Mouse (Mus musculus) MEL (cell line): ENCODE results near the gene Bfar.

Experiments
- CTCF ChIP-seq, 3 experiments: IDR thresholded peaks in 2 of 3; conservative IDR thresholded peaks in 1 of 3; 2 replicates each; pipeline ENCODE4 v1.5.1; 2011 to 2012; ENCODE audit warnings: low read length in 3 of 3, low read depth in 2 of 3, mild to moderate bottlenecking in 2 of 3, improper control_type of control experiment in 1 of 3, inconsistent platforms in 1 of 3, mixed read lengths in 1 of 3, moderate library complexity in 1 of 3; ENCODE audit not compliant: control insufficient read depth in 1 of 3, insufficient read depth in 1 of 3, poor library complexity in 1 of 3, severe bottlenecking in 1 of 3
- E2F4 ChIP-seq: IDR thresholded peaks from 2 replicates; pipeline ENCODE4 v1.6.1; 2011; ENCODE audit warnings: low read depth, low read length, improper control_type of control experiment, borderline replicate concordance
- EP300 ChIP-seq, 2 experiments: IDR thresholded peaks; 2 replicates each; pipeline ENCODE4 v1.6.1; 2011; ENCODE audit warnings: improper control_type of control experiment in 2 of 2, low read length in 2 of 2, low read depth in 1 of 2, mild to moderate bottlenecking in 1 of 2
- ETS1 ChIP-seq: IDR thresholded peaks from 2 replicates; pipeline ENCODE4 v1.6.1; 2012; ENCODE audit warnings: low read depth, mild to moderate bottlenecking, inconsistent platforms, low read length, improper control_type of control experiment, moderate library complexity
- GATA1 ChIP-seq: IDR thresholded peaks from 2 replicates; pipeline ENCODE4 v1.6.1; 2011; ENCODE audit warnings: low read depth, low read length, improper control_type of control experiment
- MAFK ChIP-seq: IDR thresholded peaks from 2 replicates; pipeline ENCODE4 v1.6.1; 2011; ENCODE audit warnings: low read depth, mild to moderate bottlenecking, low read length, improper control_type of control experiment, borderline replicate concordance
- MAZ ChIP-seq: IDR thresholded peaks from 2 replicates; pipeline ENCODE4 v1.6.1; 2012; ENCODE audit warnings: low read depth, mild to moderate bottlenecking, inconsistent platforms, low read length, improper control_type of control experiment
- NELFE ChIP-seq: IDR thresholded peaks from 2 replicates; pipeline ENCODE4 v1.6.1; 2011; ENCODE audit warnings: low read depth, low read length, improper control_type of control experiment
- POLR2A ChIP-seq, 2 experiments: IDR thresholded peaks; 2 replicates each; pipeline ENCODE4 v1.6.1; 2011 to 2012; ENCODE audit warnings: low read length in 2 of 2, mild to moderate bottlenecking in 2 of 2, control low read depth in 1 of 2, improper control_type of control experiment in 1 of 2, low read depth in 1 of 2, moderate library complexity in 1 of 2; ENCODE audit not compliant: control insufficient read depth in 1 of 2, insufficient read depth in 1 of 2, poor library complexity in 1 of 2
- POLR2AphosphoS2 ChIP-seq: IDR thresholded peaks from 2 replicates; pipeline ENCODE4 v1.6.1; 2011; ENCODE audit warnings: low read length, improper control_type of control experiment
- POLR2AphosphoS5 ChIP-seq: IDR thresholded peaks from 2 replicates; pipeline ENCODE4 v1.6.1; 2012; ENCODE audit warnings: low read depth, borderline replicate concordance, mild to moderate bottlenecking, inconsistent platforms, low read length, moderate library complexity, mixed read lengths
- SIN3A ChIP-seq: IDR thresholded peaks from 2 replicates; pipeline ENCODE4 v1.6.1; 2012; ENCODE audit warnings: low read length, improper control_type of control experiment, inconsistent platforms
- SMC3 ChIP-seq: IDR thresholded peaks from 2 replicates; pipeline ENCODE4 v1.6.1; 2011; ENCODE audit warnings: low read depth, low read length, improper control_type of control experiment
- ZNF384 ChIP-seq: IDR thresholded peaks from 2 replicates; pipeline ENCODE4 v1.6.1; 2012; ENCODE audit warnings: low read depth, mild to moderate bottlenecking, inconsistent platforms, low read length, improper control_type of control experiment

DNA sequence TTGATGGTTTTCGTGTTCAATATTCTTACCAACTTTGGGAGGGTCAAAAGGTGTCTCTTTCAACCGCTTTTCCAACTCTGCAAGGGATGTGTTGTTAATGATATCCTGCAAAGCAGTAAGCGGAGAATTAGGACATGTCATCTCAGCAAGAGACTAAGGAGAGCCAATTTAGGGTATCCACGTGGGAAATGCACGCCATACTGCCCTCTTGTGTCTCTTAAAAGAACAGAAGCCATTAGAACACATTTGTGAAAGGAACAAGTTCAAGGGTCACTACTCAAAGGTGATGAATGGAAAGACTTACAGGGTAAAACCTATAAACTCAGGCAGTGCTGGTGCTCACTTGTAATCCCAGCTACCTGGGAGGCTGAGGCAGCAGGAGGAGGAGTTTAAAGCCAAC, 43.3 kb upstream of the Bfar start:
- TF ChIP-seq CTCF (IDR thresholded peaks at IDR 0.05 in 2 of 3, conservative IDR thresholded peaks at IDR 0.05 in 1 of 3; ENCODE audit: control insufficient read depth in 1 of 3, insufficient read depth in 1 of 3, low read depth in 2 of 3, low read length in 3 of 3, poor library complexity in 1 of 3, severe bottlenecking in 1 of 3) (peak; percentile 11 to 59 (median 32); a peak in 4 of 6 replicates), POLR2A (IDR thresholded peaks at IDR 0.05; ENCODE audit: control insufficient read depth in 1 of 2, insufficient read depth in 1 of 2, low read depth in 1 of 2, low read length in 2 of 2, poor library complexity in 1 of 2) (no peak), POLR2AphosphoS2 (no peak), E2F4 (no peak), ZNF384 (no peak), NELFE (no peak), SMC3 (peak; percentile 66), SIN3A (no peak), GATA1 (no peak), ETS1 (no peak), MAZ (no peak), MAFK (no peak), EP300 (IDR thresholded peaks at IDR 0.05; ENCODE audit: low read depth in 1 of 2, low read length in 2 of 2) (no peak), POLR2AphosphoS5 (no peak)
